Mouse (Mus musculus) myocyte (in vitro differentiated cells): ENCODE measurements around the gene Ntrk2. TPM values are rescaled to one million over a fixed set of nuclear protein-coding genes. Genes with fewer than 3 reads are reported as not detected.

Experiments
- H3K27me3 ChIP-seq: one replicate; pipeline ENCODE4 v1.6.1; 2011; ENCODE audit not compliant: control insufficient read depth, insufficient read depth, insufficient read length
- H3K36me3 ChIP-seq: one replicate; pipeline ENCODE4 v1.6.1; 2011; ENCODE audit not compliant: control insufficient read depth, insufficient read depth
- H3K4me2 ChIP-seq: one replicate; pipeline ENCODE4 v1.6.1; 2011; ENCODE audit warnings: low read depth, control low read depth
- H3K4me3 ChIP-seq: one replicate; pipeline ENCODE4 v1.5.1; 2011; ENCODE audit warnings: mild to moderate bottlenecking, control low read depth, moderate library complexity
- H3K79me2 ChIP-seq: one replicate; pipeline ENCODE4 v1.6.1; 2011; ENCODE audit not compliant: control insufficient read depth, insufficient read depth
- H3ac ChIP-seq: one replicate; pipeline ENCODE4 v1.6.1; 2011; ENCODE audit not compliant: control insufficient read depth, insufficient read length
- CEBPB ChIP-seq: IDR thresholded peaks from 2 replicates; pipeline ENCODE4 v1.6.1; 2011; ENCODE audit warnings: mild to moderate bottlenecking, moderate library complexity; ENCODE audit not compliant: poor library complexity, insufficient read depth, severe bottlenecking
- E2F4 ChIP-seq: IDR thresholded peaks from one replicate; pipeline ENCODE4 v1.6.1; 2011; ENCODE audit warnings: mild to moderate bottlenecking, control low read depth, moderate library complexity; ENCODE audit not compliant: insufficient read depth
- MAX ChIP-seq: IDR thresholded peaks from one replicate; pipeline ENCODE4 v1.6.1; 2011; ENCODE audit warnings: low read depth, mild to moderate bottlenecking, control low read depth
- MYOD1 ChIP-seq, 3 experiments: IDR thresholded peaks; one replicate each; pipeline ENCODE4 v1.6.1; 2011; ENCODE audit warnings: control low read depth in 2 of 3, low read depth in 2 of 3, mild to moderate bottlenecking in 2 of 3, moderate library complexity in 1 of 3; ENCODE audit not compliant: insufficient read length in 2 of 3, control insufficient read depth in 1 of 3
- MYOG ChIP-seq, 3 experiments: IDR thresholded peaks; one replicate each; pipeline ENCODE4 v1.6.1; 2011; ENCODE audit warnings: control low read depth in 2 of 3, low read depth in 2 of 3, mild to moderate bottlenecking in 2 of 3; ENCODE audit not compliant: insufficient read length in 2 of 3, control insufficient read depth in 1 of 3, insufficient read depth in 1 of 3
- POLR2A ChIP-seq: IDR thresholded peaks from one replicate; pipeline ENCODE4 v1.6.1; 2011; ENCODE audit warnings: low read depth, mild to moderate bottlenecking, control low read depth, moderate library complexity; ENCODE audit not compliant: insufficient read length
- POLR2AphosphoS2 ChIP-seq: IDR thresholded peaks from one replicate; pipeline ENCODE4 v1.6.1; 2011; ENCODE audit warnings: low read depth, control low read depth; ENCODE audit not compliant: insufficient read length
- REST ChIP-seq: IDR thresholded peaks from one replicate; pipeline ENCODE4 v1.6.1; 2011; ENCODE audit warnings: mild to moderate bottlenecking, control low read depth, moderate library complexity; ENCODE audit not compliant: insufficient read depth, insufficient read length
- SRF ChIP-seq: IDR thresholded peaks from one replicate; pipeline ENCODE4 v1.6.1; 2011; ENCODE audit warnings: low read depth; ENCODE audit not compliant: control insufficient read depth, insufficient read length
- TCF12 ChIP-seq: IDR thresholded peaks from one replicate; pipeline ENCODE4 v1.6.1; 2011; ENCODE audit warnings: mild to moderate bottlenecking, control low read depth; ENCODE audit not compliant: poor library complexity, insufficient read depth, severe bottlenecking
- TCF3 ChIP-seq: IDR thresholded peaks from one replicate; pipeline ENCODE4 v1.6.1; 2011; ENCODE audit warnings: low read depth, control low read depth; ENCODE audit not compliant: insufficient read length
- USF1 ChIP-seq: IDR thresholded peaks from one replicate; pipeline ENCODE4 v1.6.1; 2011; ENCODE audit warnings: low read depth, mild to moderate bottlenecking, control low read depth, moderate library complexity
- polyA plus RNA-seq: library from polyadenylated mRNA; unstranded; fragments of >200 nt; fragmentation: generic; extraction: Trizol; gene quantifications from one replicate; pipeline ENCODE4 v1.2.1, GENCODE M21; 2012; ENCODE audit warnings: missing spikeins

Gene Ntrk2
- polyA plus RNA-seq, 1 experiment, result not detected

GRCm38 (mm10) chr13:59179986-59180385 lies 373.6 kb downstream of the Ntrk2 start:
- Histone ChIP-seq H3K27me3 (no peaks in the 10 kb centered on the region), H3K4me2 (no peak overlapping the region), H3K79me2 (no peaks in the 10 kb centered on the region), H3ac (no peak overlapping the region), H3K36me3 (no peaks in the 10 kb centered on the region), H3K4me3 (no peak overlapping the region)
- TF ChIP-seq MYOG (IDR thresholded peaks at IDR 0.05; ENCODE audit: control insufficient read depth in 1 of 3, insufficient read depth in 1 of 3, insufficient read length in 2 of 3, low read depth in 2 of 3), result no peak
- no peak for TF ChIP-seq E2F4
- TF ChIP-seq MAX, result no peak
- TF ChIP-seq TCF12, result no peak
- no peak for TF ChIP-seq MYOD1 (IDR thresholded peaks at IDR 0.05; ENCODE audit: control insufficient read depth in 1 of 3, insufficient read length in 2 of 3, low read depth in 2 of 3)
- no peak for TF ChIP-seq POLR2A
- no peak for TF ChIP-seq CEBPB
- TF ChIP-seq USF1, result no peak
- no peak for TF ChIP-seq REST
- no peak for TF ChIP-seq POLR2AphosphoS2
- TF ChIP-seq SRF, result no peak
- TF ChIP-seq TCF3, result no peak

DNA sequence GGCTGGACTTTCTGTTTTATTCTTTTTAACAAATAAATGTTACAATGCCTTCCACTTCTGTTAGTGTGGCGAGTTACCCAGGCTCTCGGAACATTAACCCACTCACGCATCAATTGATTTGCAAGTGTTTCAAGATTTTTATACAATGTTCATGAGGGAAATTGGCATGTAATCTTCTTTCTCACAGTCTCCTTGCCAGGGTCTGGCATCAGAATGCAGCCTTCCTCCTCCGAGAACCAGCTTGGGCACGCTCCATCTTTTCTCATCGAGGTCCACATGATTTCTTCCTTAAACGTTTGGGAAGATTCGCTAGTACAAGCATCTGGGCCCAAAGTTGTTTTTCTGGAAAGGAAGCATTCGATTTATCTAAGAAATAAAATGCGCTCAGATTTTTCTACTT lies 374.4 kb downstream of the Ntrk2 start:
- no peak overlapping the region for H3K4me3 ChIP-seq
- no peak overlapping the region for H3K4me2 ChIP-seq
- H3ac ChIP-seq, result no peak overlapping the region
- H3K36me3 ChIP-seq, result no peaks in the 10 kb centered on the region
- no peaks in the 10 kb centered on the region for H3K79me2 ChIP-seq
- H3K27me3 ChIP-seq, result no peaks in the 10 kb centered on the region
- TF ChIP-seq E2F4 (no peak), CEBPB (no peak), SRF (no peak), POLR2A (no peak), USF1 (no peak), MAX (no peak), POLR2AphosphoS2 (no peak), MYOD1 (IDR thresholded peaks at IDR 0.05; ENCODE audit: control insufficient read depth in 1 of 3, insufficient read length in 2 of 3, low read depth in 2 of 3) (no peak), TCF3 (no peak), TCF12 (no peak)

DNA sequence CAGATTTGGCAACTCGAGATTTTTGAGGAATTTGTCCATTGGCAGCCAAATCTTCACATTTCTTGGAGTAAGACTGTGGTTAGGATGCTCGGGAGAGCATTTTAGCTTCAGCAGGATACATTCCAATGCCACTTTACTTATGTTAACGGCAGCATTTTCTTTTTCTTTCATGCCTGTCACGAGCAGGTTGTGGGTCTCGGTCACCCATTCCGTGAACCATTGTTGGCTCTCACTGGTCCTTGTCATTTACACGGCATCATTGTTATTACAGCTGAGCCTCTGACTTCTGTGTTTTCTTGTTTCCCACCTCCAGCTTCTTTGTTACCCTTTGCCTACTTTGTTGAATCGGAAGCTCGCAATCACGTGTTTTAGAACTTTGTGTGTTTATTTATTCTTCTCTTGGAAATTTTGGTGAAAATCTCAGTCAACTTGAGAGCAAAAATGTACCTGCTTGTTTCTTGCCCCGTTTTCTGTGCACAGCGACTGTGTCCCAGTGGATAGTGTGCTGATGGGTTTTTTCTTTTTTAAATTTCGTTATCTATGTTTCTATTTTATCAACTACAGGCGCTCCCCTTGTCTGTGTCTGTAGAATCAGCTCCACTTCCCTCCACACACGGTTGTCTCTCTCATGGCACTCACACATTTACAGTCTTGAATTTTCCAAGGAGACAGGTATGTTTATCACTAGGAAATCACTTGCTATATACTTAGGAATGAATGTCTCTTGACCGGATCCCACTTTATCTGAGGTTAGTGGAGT lies 375.0 kb downstream of the Ntrk2 start:
- H3K4me3 ChIP-seq, result no peak overlapping the region
- no peaks in the 10 kb centered on the region for H3K79me2 ChIP-seq
- H3K36me3 ChIP-seq, result no peaks in the 10 kb centered on the region
- no peak overlapping the region for H3K4me2 ChIP-seq
- no peak overlapping the region for H3ac ChIP-seq
- TF ChIP-seq TCF3, result no peak
- TF ChIP-seq POLR2AphosphoS2, result no peak
- no peak for TF ChIP-seq MYOG (IDR thresholded peaks at IDR 0.05; ENCODE audit: control insufficient read depth in 1 of 3, insufficient read depth in 1 of 3, insufficient read length in 2 of 3, low read depth in 2 of 3)
- TF ChIP-seq MYOD1 (IDR thresholded peaks at IDR 0.05; ENCODE audit: control insufficient read depth in 1 of 3, insufficient read length in 2 of 3, low read depth in 2 of 3), result no peak
- TF ChIP-seq POLR2A, result no peak
- no peak for TF ChIP-seq REST
- no peak for TF ChIP-seq E2F4
- TF ChIP-seq MAX, result no peak
- no peak for TF ChIP-seq CEBPB
- TF ChIP-seq TCF12, result no peak
- TF ChIP-seq SRF, result no peak
- TF ChIP-seq USF1, result no peak
- no peaks in the 10 kb centered on the region for H3K27me3 ChIP-seq

GRCm38 (mm10) chr13:59182630-59183029 lies 376.3 kb downstream of the Ntrk2 start:
- H3K4me2 ChIP-seq, result no peak overlapping the region
- TF ChIP-seq SRF, result no peak
- no peak for TF ChIP-seq POLR2AphosphoS2
- no peak for TF ChIP-seq MAX
- no peak for TF ChIP-seq E2F4
- TF ChIP-seq USF1, result no peak
- TF ChIP-seq REST, result no peak
- no peak for TF ChIP-seq MYOD1 (IDR thresholded peaks at IDR 0.05; ENCODE audit: control insufficient read depth in 1 of 3, insufficient read length in 2 of 3, low read depth in 2 of 3)
- TF ChIP-seq TCF3, result no peak
- no peak for TF ChIP-seq TCF12
- no peak for TF ChIP-seq CEBPB
- TF ChIP-seq POLR2A, result no peak
- TF ChIP-seq MYOG (IDR thresholded peaks at IDR 0.05; ENCODE audit: control insufficient read depth in 1 of 3, insufficient read depth in 1 of 3, insufficient read length in 2 of 3, low read depth in 2 of 3), result no peak
- no peaks in the 10 kb centered on the region for H3K27me3 ChIP-seq

More at GRCm38 (mm10) chr13:59182630-59183029, 376.3 kb downstream of the Ntrk2 start:
- H3K36me3 ChIP-seq, result no peaks in the 10 kb centered on the region
- H3K79me2 ChIP-seq, result no peaks in the 10 kb centered on the region
- H3ac ChIP-seq, result no peak overlapping the region
- H3K4me3 ChIP-seq, result no peak overlapping the region

Other genes starting within 250 kb of the Ntrk2 start
- not detected for gene Slc28a3, start 195.7 kb upstream of the Ntrk2 start, polyA plus RNA-seq